Mouse (Mus musculus): ENCODE measurements around the gene Dact3. TPM values are rescaled to one million over a fixed set of nuclear protein-coding genes. Genes with fewer than 3 reads are reported as not detected.

The Dact3 gene
- polyA plus RNA-seq, 1 experiment from 2014 or later, result 7.6 TPM

DNA sequence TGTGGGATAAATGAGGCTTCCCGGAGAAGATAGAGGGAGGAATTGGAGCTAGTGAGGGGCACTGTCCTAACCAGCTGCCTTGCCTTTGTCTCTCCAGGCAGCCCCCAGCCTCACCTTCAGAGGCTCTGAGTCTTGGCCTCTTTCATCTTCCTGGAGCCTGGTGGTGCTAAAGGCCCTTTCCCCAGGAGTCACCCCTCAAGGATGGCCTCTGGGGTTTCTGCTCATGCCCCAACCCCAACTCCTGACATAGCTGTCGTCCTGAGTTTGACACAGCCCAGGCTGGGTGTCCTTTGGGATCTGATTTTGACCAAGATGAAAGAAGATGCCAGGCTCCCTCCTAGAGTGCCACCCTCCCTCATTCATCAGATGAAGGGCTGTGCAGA lies 35.0 kb upstream of the Dact3 start:
- ATAC-seq (ENCODE audit: low read depth) (no peak), DNase-seq (ENCODE audit: low spot score) (no peak)
- H3K4me3 ChIP-seq (ENCODE audit: low read depth, low read length), result no peak overlapping the region
- 79% methylated on average over 2 of the region's 2 CpGs for WGBS
- H3K4me1 ChIP-seq (ENCODE audit: control insufficient read depth, insufficient read depth, low read length), result peaks cover 16% of the 10 kb centered on the region; the same call in 1 of the 2 replicates
- H3K9ac ChIP-seq (ENCODE audit: low read depth, low read length), result no peak overlapping the region
- H3K4me2 ChIP-seq (ENCODE audit: low read depth, low read length), result no peak overlapping the region
- no peaks in the 10 kb centered on the region for H3K9me3 ChIP-seq (ENCODE audit: control insufficient read depth, low read length)
- H3K27me3 ChIP-seq (replicated peaks; ENCODE audit: control insufficient read depth, insufficient read depth, low read length), result no peaks in the 10 kb centered on the region
- peaks cover 60% of the 10 kb centered on the region for H3K36me3 ChIP-seq (ENCODE audit: control insufficient read depth, insufficient read depth, low read length)
- H3K27ac ChIP-seq (replicated peaks; ENCODE audit: low read depth, low read length), result no peak overlapping the region

GRCm38 (mm10) chr7:16841078-16841477 lies 34.0 kb upstream of the Dact3 start:
- no peaks in the 10 kb centered on the region for H3K9me3 ChIP-seq (ENCODE audit: control insufficient read depth, low read length)
- H3K4me3 ChIP-seq (ENCODE audit: low read depth, low read length), result no peak overlapping the region
- H3K4me2 ChIP-seq (ENCODE audit: low read depth, low read length), result no peak overlapping the region
- WGBS, result 73% methylated on average over 4 of the region's 4 CpGs
- peaks cover 54% of the 10 kb centered on the region for H3K36me3 ChIP-seq (ENCODE audit: control insufficient read depth, insufficient read depth, low read length)
- peaks cover 24% of the 10 kb centered on the region for H3K4me1 ChIP-seq (ENCODE audit: control insufficient read depth, insufficient read depth, low read length)
- DNase-seq (ENCODE audit: low spot score) (no peak), ATAC-seq (ENCODE audit: low read depth) (no peak)
- H3K27me3 ChIP-seq (replicated peaks; ENCODE audit: control insufficient read depth, insufficient read depth, low read length), result no peaks in the 10 kb centered on the region
- H3K9ac ChIP-seq (ENCODE audit: low read depth, low read length), result no peak overlapping the region
- H3K27ac ChIP-seq (replicated peaks; ENCODE audit: low read depth, low read length), result no peak overlapping the region

DNA sequence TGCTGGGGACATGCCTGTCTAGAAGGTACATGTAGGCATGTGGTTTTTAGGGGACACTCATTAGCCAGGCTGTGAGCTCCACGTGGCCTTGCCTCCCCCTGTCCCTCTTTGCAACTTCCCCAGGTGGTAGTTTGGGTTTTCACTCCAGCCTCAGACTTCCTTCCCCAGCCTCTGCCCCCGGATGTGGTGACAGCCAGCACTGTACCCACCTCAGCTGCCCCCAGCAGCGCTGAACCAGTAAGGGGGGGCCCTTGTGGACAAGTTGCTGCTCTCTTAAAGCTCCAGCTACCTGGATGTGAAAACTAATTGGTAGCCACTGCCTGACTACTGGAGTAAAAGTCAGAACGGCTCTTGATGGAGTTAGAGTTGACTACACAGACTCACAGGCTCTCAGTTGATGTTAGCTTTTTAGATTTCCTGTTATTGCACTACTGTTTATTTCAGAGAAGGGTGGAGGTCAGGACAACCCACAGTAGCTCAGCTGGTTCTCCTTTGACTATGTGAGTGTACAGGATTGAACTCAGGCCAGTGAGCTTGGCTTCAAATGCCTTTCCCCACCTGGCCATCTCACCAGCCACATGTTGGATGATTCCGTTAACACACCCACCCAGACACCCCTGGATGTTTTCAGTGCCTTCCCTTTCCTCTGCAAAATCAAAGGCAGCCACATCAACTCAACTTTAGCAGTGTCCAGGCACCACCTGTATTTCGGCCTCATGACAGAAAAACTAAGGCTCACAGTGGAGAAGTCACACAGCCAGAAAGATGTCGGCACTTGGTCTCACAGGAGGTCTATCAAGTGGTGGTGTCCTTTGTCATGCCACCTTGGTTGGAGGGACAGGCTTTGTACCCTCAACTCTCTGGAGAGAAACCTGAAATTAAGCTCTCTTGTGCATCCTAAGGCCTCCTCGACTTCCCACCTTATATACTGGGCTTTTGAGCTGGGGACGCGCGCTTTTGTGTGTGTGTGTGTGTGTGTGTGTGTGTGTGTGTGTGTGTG lies 33.3 kb upstream of the Dact3 start:
- Histone ChIP-seq H3K4me1 (ENCODE audit: control insufficient read depth, insufficient read depth, low read length) (peaks cover 24% of the 10 kb centered on the region), H3K9ac (ENCODE audit: low read depth, low read length) (peak overlapping the region; percentile 86), H3K4me2 (ENCODE audit: low read depth, low read length) (peak overlapping the region; percentile 96), H3K9me3 (ENCODE audit: control insufficient read depth, low read length) (no peaks in the 10 kb centered on the region), H3K27ac (replicated peaks; ENCODE audit: low read depth, low read length) (peak overlapping the region; percentile 88), H3K36me3 (ENCODE audit: control insufficient read depth, insufficient read depth, low read length) (peaks cover 50% of the 10 kb centered on the region), H3K4me3 (ENCODE audit: low read depth, low read length) (peak overlapping the region; percentile 68), H3K27me3 (replicated peaks; ENCODE audit: control insufficient read depth, insufficient read depth, low read length) (no peaks in the 10 kb centered on the region)
- ATAC-seq (ENCODE audit: low read depth) (no peak), DNase-seq (ENCODE audit: low spot score) (no peak)
- WGBS, result 45% methylated on average over 11 of the region's 11 CpGs

GRCm38 (mm10) chr7:16842645-16843063 lies 32.5 kb upstream of the Dact3 start, which contains the start of gene Prkd2:
Gene Prkd2 (plus strand): TSS chr7:16842902.
- Histone ChIP-seq H3K36me3 (ENCODE audit: control insufficient read depth, insufficient read depth, low read length) (peaks cover 45% of the 10 kb centered on the region), H3K4me1 (ENCODE audit: control insufficient read depth, insufficient read depth, low read length) (peaks cover 24% of the 10 kb centered on the region), H3K9me3 (ENCODE audit: control insufficient read depth, low read length) (no peaks in the 10 kb centered on the region), H3K9ac (ENCODE audit: low read depth, low read length) (peak within 1 kb of the TSS; percentile 86), H3K4me3 (ENCODE audit: low read depth, low read length) (peak within 1 kb of the TSS; percentile 68), H3K4me2 (ENCODE audit: low read depth, low read length) (peak within 1 kb of the TSS; percentile 96), H3K27me3 (replicated peaks; ENCODE audit: control insufficient read depth, insufficient read depth, low read length) (no peaks in the 10 kb centered on the region), H3K27ac (replicated peaks; ENCODE audit: low read depth, low read length) (peak within 1 kb of the TSS; percentile 88)
- WGBS, result under 1% methylated on average over 18 of the region's 32 CpGs
- DNase-seq (ENCODE audit: low spot score) (peak; percentile 95), ATAC-seq (ENCODE audit: low read depth) (peak; percentile 90)

- DNase-seq (ENCODE audit: low spot score) (peak; percentile 73), ATAC-seq (ENCODE audit: low read depth) (peak; percentile 9; the same call in 1 of the 2 replicates)
- Histone ChIP-seq H3K4me1 (ENCODE audit: control insufficient read depth, insufficient read depth, low read length) (peaks cover 24% of the 10 kb centered on the region), H3K27ac (replicated peaks; ENCODE audit: low read depth, low read length) (peak overlapping the region; percentile 88), H3K9me3 (ENCODE audit: control insufficient read depth, low read length) (no peaks in the 10 kb centered on the region), H3K4me3 (ENCODE audit: low read depth, low read length) (peak overlapping the region; percentile 68), H3K27me3 (replicated peaks; ENCODE audit: control insufficient read depth, insufficient read depth, low read length) (no peaks in the 10 kb centered on the region), H3K4me2 (ENCODE audit: low read depth, low read length) (peak overlapping the region; percentile 96), H3K9ac (ENCODE audit: low read depth, low read length) (peak overlapping the region; percentile 86), H3K36me3 (ENCODE audit: control insufficient read depth, insufficient read depth, low read length) (peaks cover 44% of the 10 kb centered on the region)
- WGBS, result under 1% methylated on average over 31 of the region's 33 CpGs
These were observed 31.5 kb upstream of the Dact3 start for GRCm38 (mm10) chr7:16843441-16844171.

DNA sequence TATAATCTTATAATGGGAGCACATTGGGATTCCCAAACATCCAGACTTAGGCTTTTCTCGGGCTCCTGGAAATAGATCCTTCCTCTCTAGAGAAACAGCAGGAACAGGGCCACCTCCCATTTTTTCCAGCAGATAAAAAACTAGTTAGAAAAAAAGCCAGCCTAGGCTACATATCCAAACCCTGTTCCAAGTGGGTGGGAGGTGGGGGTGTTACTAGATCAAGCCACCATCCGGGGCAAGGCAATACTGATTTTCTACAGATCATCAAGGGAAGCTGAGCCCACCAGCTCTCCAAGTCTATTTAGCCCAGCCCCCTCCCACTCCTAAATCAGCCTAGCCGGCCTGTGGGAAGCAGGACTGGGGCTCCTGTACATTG lies 30.4 kb upstream of the Dact3 start:
- H3K27me3 ChIP-seq (replicated peaks; ENCODE audit: control insufficient read depth, insufficient read depth, low read length), result no peaks in the 10 kb centered on the region
- H3K9me3 ChIP-seq (ENCODE audit: control insufficient read depth, low read length), result no peaks in the 10 kb centered on the region
- 32% methylated on average over 3 of the region's 3 CpGs for WGBS
- peak overlapping the region; percentile 88 for H3K27ac ChIP-seq (replicated peaks; ENCODE audit: low read depth, low read length)
- peaks cover 44% of the 10 kb centered on the region for H3K36me3 ChIP-seq (ENCODE audit: control insufficient read depth, insufficient read depth, low read length)
- H3K4me3 ChIP-seq (ENCODE audit: low read depth, low read length), result peak overlapping the region; percentile 68
- DNase-seq (ENCODE audit: low spot score) (no peak), ATAC-seq (ENCODE audit: low read depth) (no peak)
- H3K9ac ChIP-seq (ENCODE audit: low read depth, low read length), result peak overlapping the region; percentile 57
- H3K4me2 ChIP-seq (ENCODE audit: low read depth, low read length), result peak overlapping the region; percentile 96
- peaks cover 24% of the 10 kb centered on the region for H3K4me1 ChIP-seq (ENCODE audit: control insufficient read depth, insufficient read depth, low read length)

GRCm38 (mm10) chr7:16845072-16845819 lies 29.9 kb upstream of the Dact3 start:
- no peaks in the 10 kb centered on the region for H3K9me3 ChIP-seq (ENCODE audit: control insufficient read depth, low read length)
- no peaks in the 10 kb centered on the region for H3K27me3 ChIP-seq (replicated peaks; ENCODE audit: control insufficient read depth, insufficient read depth, low read length)
- H3K27ac ChIP-seq (replicated peaks; ENCODE audit: low read depth, low read length), result peak overlapping the region; percentile 88
- WGBS, result 23% methylated on average over 14 of the region's 14 CpGs
- H3K4me1 ChIP-seq (ENCODE audit: control insufficient read depth, insufficient read depth, low read length), result peaks cover 24% of the 10 kb centered on the region
- peak overlapping the region; percentile 96 for H3K4me2 ChIP-seq (ENCODE audit: low read depth, low read length)
- DNase-seq (ENCODE audit: low spot score) (peak; percentile 44), ATAC-seq (ENCODE audit: low read depth) (peak; percentile 6; the same call in 1 of the 2 replicates)
- peak overlapping the region; percentile 57 for H3K9ac ChIP-seq (ENCODE audit: low read depth, low read length)
- H3K36me3 ChIP-seq (ENCODE audit: control insufficient read depth, insufficient read depth, low read length), result peaks cover 44% of the 10 kb centered on the region
- H3K4me3 ChIP-seq (ENCODE audit: low read depth, low read length), result peak overlapping the region; percentile 68

- H3K36me3 ChIP-seq (ENCODE audit: control insufficient read depth, insufficient read depth, low read length), result peaks cover 44% of the 10 kb centered on the region
- H3K4me1 ChIP-seq (ENCODE audit: control insufficient read depth, insufficient read depth, low read length), result peaks cover 24% of the 10 kb centered on the region
- H3K27ac ChIP-seq (replicated peaks; ENCODE audit: low read depth, low read length), result peak overlapping the region; percentile 88; the same call in 1 of the 2 replicates
- peak overlapping the region; percentile 96 for H3K4me2 ChIP-seq (ENCODE audit: low read depth, low read length)
- no peak for DNase-seq (ENCODE audit: low spot score)
- H3K9ac ChIP-seq (ENCODE audit: low read depth, low read length), result peak overlapping the region; percentile 57
- H3K9me3 ChIP-seq (ENCODE audit: control insufficient read depth, low read length), result no peaks in the 10 kb centered on the region
- H3K27me3 ChIP-seq (replicated peaks; ENCODE audit: control insufficient read depth, insufficient read depth, low read length), result no peaks in the 10 kb centered on the region
- no peak for ATAC-seq (ENCODE audit: low read depth)
- WGBS, result 35% methylated on average over 10 of the region's 10 CpGs
- H3K4me3 ChIP-seq (ENCODE audit: low read depth, low read length), result peak overlapping the region; percentile 68
These were observed 29.3 kb upstream of the Dact3 start for GRCm38 (mm10) chr7:16845820-16846167.

All from embryonic facial prominence, embryonic 14.5 days (tissue).